Mouse (Mus musculus) hindbrain, embryonic 15.5 days (tissue): Measurements from ENCODE around the gene Ptpn22. TPM values are rescaled to one million over a fixed set of nuclear protein-coding genes. Genes with fewer than 3 reads are reported as not detected.
"Not testable (repeated sequence)": the region's sequence is repeated elsewhere in the genome, so short reads cannot be mapped to it uniquely, and the experiment has no call there.

ENCODE experiments used
- ATAC-seq: fragments of 200-750 bp; cut with Nextera tagmentation; 2 replicates; pipeline ENCODE4 v1.8.0; 2017; ENCODE audit warnings: low read depth, moderate number of reproducible peaks, moderate TSS enrichment; ENCODE audit not compliant: low FRiP score
- H3K27ac ChIP-seq: fragments of 300-500 bp; sonication (generic); replicated peaks from 2 replicates; pipeline ENCODE4 v1.5.1; 2015; ENCODE audit warnings: mild to moderate bottlenecking, inconsistent platforms
- H3K27me3 ChIP-seq: fragments of 300-500 bp; sonication (generic); 2 replicates; pipeline ENCODE4 v1.6.1; 2015; ENCODE audit warnings: control low read depth, inconsistent platforms
- H3K36me3 ChIP-seq: fragments of 300-500 bp; sonication (generic); 2 replicates; pipeline ENCODE4 v1.6.1; 2015; ENCODE audit warnings: control low read depth, inconsistent platforms
- H3K4me1 ChIP-seq: fragments of 300-500 bp; sonication (generic); replicated peaks from 2 replicates; pipeline ENCODE4 v1.6.1; 2015; ENCODE audit warnings: control low read depth, inconsistent platforms
- H3K4me2 ChIP-seq: fragments of 300-500 bp; sonication (generic); 2 replicates; pipeline ENCODE4 v1.6.1; 2015; ENCODE audit warnings: moderate library complexity, mild to moderate bottlenecking, inconsistent platforms
- H3K4me3 ChIP-seq: fragments of 300-500 bp; sonication (generic); 2 replicates; pipeline ENCODE4 v1.5.1; 2015; ENCODE audit warnings: mild to moderate bottlenecking, inconsistent platforms
- H3K9ac ChIP-seq: fragments of 300-500 bp; sonication (generic); 2 replicates; pipeline ENCODE4 v1.6.1; 2015; ENCODE audit warnings: inconsistent platforms
- H3K9me3 ChIP-seq: fragments of 300-500 bp; sonication (generic); 2 replicates; pipeline ENCODE4 v1.6.1; 2016; ENCODE audit warnings: control low read depth, inconsistent platforms
- WGBS: fragments of 180-500 bp; shearing (Covaris S2); methylation state at CpG from one replicate; pipeline ENCODE4 v1.1.7; 2015; 5-methylcytosine and 5-hydroxymethylcytosine counted together
- polyA plus RNA-seq: library from polyadenylated mRNA; unstranded; fragments of >200 nt; fragmentation: Nextera tagmentation; extraction: Ambion mirVana; gene quantifications from 2 replicates; pipeline ENCODE4 v1.2.1, GENCODE M21; 2015

Gene Ptpn22
- polyA plus RNA-seq, 1 experiment from 2014 or later: 0.78 TPM

GRCm38 (mm10) chr3:103839711-103840110 is 19.9 kb upstream of the Ptpn22 start:
- 95% methylated on average over 6 of the region's 6 CpGs for WGBS
- ATAC-seq: no peak

GRCm38 (mm10) chr3:103840195-103840594 is 19.4 kb upstream of the Ptpn22 start:
- not testable (repeated sequence) for H3K4me3 ChIP-seq, H3K36me3 ChIP-seq, H3K9ac ChIP-seq, H3K4me2 ChIP-seq, H3K27me3 ChIP-seq, H3K9me3 ChIP-seq, ATAC-seq, H3K27ac ChIP-seq, H3K4me1 ChIP-seq
- 73% methylated on average over 3 of the region's 3 CpGs for WGBS

More at GRCm38 (mm10) chr3:103839711-103840110, 19.9 kb upstream of the Ptpn22 start:
- Histone ChIP-seq H3K36me3 (no peaks in the 10 kb centered on the region), H3K27ac (no peak overlapping the region), H3K4me3 (no peak overlapping the region), H3K9me3 (no peaks in the 10 kb centered on the region), H3K27me3 (no peaks in the 10 kb centered on the region), H3K4me1 (no peaks in the 10 kb centered on the region), H3K9ac (no peak overlapping the region), H3K4me2 (no peak overlapping the region)

- not testable (repeated sequence) for H3K4me2 ChIP-seq, H3K4me1 ChIP-seq, ATAC-seq, H3K4me3 ChIP-seq, H3K9me3 ChIP-seq, H3K36me3 ChIP-seq, H3K27me3 ChIP-seq, H3K9ac ChIP-seq, H3K27ac ChIP-seq
- WGBS: 86% methylated on average over 7 of the region's 7 CpGs
These were observed 18.6 kb upstream of the Ptpn22 start for GRCm38 (mm10) chr3:103840946-103841345.

DNA sequence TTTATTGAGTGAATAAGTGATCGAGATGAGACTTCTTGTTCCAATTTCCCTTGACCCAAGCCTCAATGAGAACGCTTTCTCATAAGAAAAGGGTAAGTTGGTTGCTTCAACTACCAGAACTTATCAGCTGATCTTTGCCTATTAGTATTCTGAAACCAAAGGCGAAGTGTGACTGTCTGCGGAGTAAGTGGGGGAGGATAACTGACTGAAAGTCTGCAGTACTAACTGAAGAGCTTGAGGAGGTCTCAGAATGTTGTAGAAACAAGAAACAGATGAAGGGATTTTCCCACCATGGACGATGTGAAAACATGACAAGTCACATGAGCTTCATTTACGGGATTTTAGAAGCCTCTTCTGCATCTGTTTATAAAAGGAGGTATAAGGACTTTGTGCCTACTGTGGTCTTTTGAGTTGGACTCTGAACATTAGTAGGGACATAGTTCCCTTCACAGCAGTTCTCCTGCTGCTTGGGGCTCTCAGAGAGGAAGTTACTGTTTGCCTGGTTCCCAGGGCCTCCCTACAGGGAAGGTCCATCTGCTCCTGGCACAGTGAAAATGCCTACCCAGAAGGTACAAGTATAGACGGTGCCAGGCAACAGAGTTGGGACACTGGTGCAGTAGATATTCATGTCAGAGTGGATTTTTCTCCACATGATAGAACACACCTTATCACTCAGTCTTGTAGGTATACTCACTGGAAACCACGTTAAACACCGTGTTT is 8.8 kb upstream of the Ptpn22 start:
- H3K27me3 ChIP-seq: no peaks in the 10 kb centered on the region
- no peak overlapping the region for H3K9ac ChIP-seq
- H3K4me3 ChIP-seq: no peak overlapping the region
- no peaks in the 10 kb centered on the region for H3K4me1 ChIP-seq
- WGBS: 81% methylated on average over 9 of the region's 9 CpGs
- no peak overlapping the region for H3K27ac ChIP-seq
- ATAC-seq: no peak
- no peaks in the 10 kb centered on the region for H3K36me3 ChIP-seq
- H3K9me3 ChIP-seq: no peaks in the 10 kb centered on the region
- H3K4me2 ChIP-seq: no peak overlapping the region

GRCm38 (mm10) chr3:103851481-103851880 is 8.1 kb upstream of the Ptpn22 start:
- Histone ChIP-seq H3K36me3 (no peaks in the 10 kb centered on the region), H3K4me1 (no peaks in the 10 kb centered on the region), H3K9me3 (no peaks in the 10 kb centered on the region), H3K4me2 (no peak overlapping the region), H3K4me3 (no peak overlapping the region), H3K9ac (no peak overlapping the region), H3K27me3 (no peaks in the 10 kb centered on the region), H3K27ac (no peak overlapping the region)
- WGBS: 90% methylated on average over 6 of the region's 6 CpGs
- ATAC-seq: no peak

GRCm38 (mm10) chr3:103851882-103852281 is 7.7 kb upstream of the Ptpn22 start:
- 89% methylated on average over 8 of the region's 8 CpGs for WGBS
- no peak for ATAC-seq
- H3K27me3 ChIP-seq: no peaks in the 10 kb centered on the region
- no peaks in the 10 kb centered on the region for H3K9me3 ChIP-seq
- H3K9ac ChIP-seq: no peak overlapping the region
- H3K4me1 ChIP-seq: no peaks in the 10 kb centered on the region
- H3K4me3 ChIP-seq: no peak overlapping the region
- no peak overlapping the region for H3K27ac ChIP-seq
- H3K4me2 ChIP-seq: no peak overlapping the region
- no peaks in the 10 kb centered on the region for H3K36me3 ChIP-seq

DNA sequence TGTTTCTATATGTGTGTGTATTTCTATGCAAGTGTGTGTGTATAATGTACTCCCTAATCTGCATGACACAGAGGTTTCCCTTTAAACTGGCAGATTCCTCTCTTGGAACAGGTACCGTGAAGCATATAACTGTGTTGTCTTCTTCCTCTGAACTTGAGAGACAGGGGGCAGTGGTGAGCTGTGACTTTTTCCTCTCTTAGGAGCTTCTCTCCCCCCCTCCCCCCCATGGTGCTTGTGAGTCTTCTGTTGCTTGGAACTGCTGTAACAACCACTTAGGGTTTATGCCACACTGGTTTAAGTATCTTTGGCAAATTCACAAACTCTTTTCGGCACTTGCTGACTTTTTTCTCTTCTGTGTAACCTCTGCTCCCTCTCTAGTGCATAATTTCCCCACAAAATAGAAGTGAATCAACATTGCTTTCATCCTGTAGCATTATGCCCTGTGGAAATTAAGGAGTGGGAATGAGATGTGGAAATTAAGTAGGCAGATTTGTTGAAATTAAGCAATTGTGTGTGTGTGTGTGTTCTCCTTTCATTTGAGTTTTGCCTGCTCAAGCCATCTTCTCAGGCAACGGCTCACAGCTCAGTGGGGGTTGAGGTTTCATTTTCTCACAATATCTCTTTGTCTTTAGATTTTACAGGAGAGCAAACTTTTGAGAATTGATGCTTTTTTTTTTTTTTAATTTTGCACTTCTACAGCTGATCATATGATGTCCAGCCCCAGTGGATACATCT is 6.9 kb upstream of the Ptpn22 start:
- WGBS: 62% methylated on average over 3 of the region's 3 CpGs
- Histone ChIP-seq H3K27ac (no peak overlapping the region), H3K9me3 (no peaks in the 10 kb centered on the region), H3K9ac (no peak overlapping the region), H3K4me2 (no peak overlapping the region), H3K4me1 (no peaks in the 10 kb centered on the region), H3K27me3 (no peaks in the 10 kb centered on the region), H3K36me3 (no peaks in the 10 kb centered on the region), H3K4me3 (no peak overlapping the region)
- ATAC-seq: no peak

GRCm38 (mm10) chr3:103853804-103854203 is 5.8 kb upstream of the Ptpn22 start:
- Histone ChIP-seq H3K4me1 (no peaks in the 10 kb centered on the region), H3K4me3 (no peak overlapping the region), H3K4me2 (no peak overlapping the region), H3K27ac (no peak overlapping the region), H3K9me3 (no peaks in the 10 kb centered on the region), H3K9ac (no peak overlapping the region), H3K36me3 (no peaks in the 10 kb centered on the region), H3K27me3 (no peaks in the 10 kb centered on the region)
- no peak for ATAC-seq
- WGBS: 51% methylated on average over 8 of the region's 8 CpGs

- H3K27me3 ChIP-seq: no peaks in the 10 kb centered on the region
- WGBS: 89% methylated on average over 7 of the region's 7 CpGs
- no peak overlapping the region for H3K9ac ChIP-seq
- no peak overlapping the region for H3K27ac ChIP-seq
- H3K9me3 ChIP-seq: no peaks in the 10 kb centered on the region
- ATAC-seq: no peak
- H3K4me3 ChIP-seq: no peak overlapping the region
- H3K4me1 ChIP-seq: no peaks in the 10 kb centered on the region
- no peaks in the 10 kb centered on the region for H3K36me3 ChIP-seq
- no peak overlapping the region for H3K4me2 ChIP-seq
These were observed 2.4 kb upstream of the Ptpn22 start for GRCm38 (mm10) chr3:103857036-103857805.

- ATAC-seq: no peak
- H3K4me2 ChIP-seq: no peak overlapping the region
- WGBS: 91% methylated on average over 6 of the region's 6 CpGs
These were observed 1.5 kb upstream of the Ptpn22 start for GRCm38 (mm10) chr3:103857977-103858563.

GRCm38 (mm10) chr3:103859851-103860391 is 326 bp downstream of the Ptpn22 start:
- WGBS: 68% methylated on average over 6 of the region's 6 CpGs
- no peaks in the 10 kb centered on the region for H3K27me3 ChIP-seq
- ATAC-seq: no peak

More at GRCm38 (mm10) chr3:103857977-103858563, 1.5 kb upstream of the Ptpn22 start:
- Histone ChIP-seq H3K4me3 (no peak overlapping the region), H3K9ac (no peak overlapping the region), H3K27me3 (no peaks in the 10 kb centered on the region), H3K4me1 (no peaks in the 10 kb centered on the region), H3K36me3 (no peaks in the 10 kb centered on the region), H3K27ac (no peak overlapping the region), H3K9me3 (no peaks in the 10 kb centered on the region)

More at GRCm38 (mm10) chr3:103859851-103860391, 326 bp downstream of the Ptpn22 start:
- Histone ChIP-seq H3K27ac (no peak overlapping the region), H3K36me3 (no peaks in the 10 kb centered on the region), H3K9me3 (no peaks in the 10 kb centered on the region), H3K4me1 (no peaks in the 10 kb centered on the region), H3K9ac (no peak overlapping the region), H3K4me2 (no peak overlapping the region), H3K4me3 (no peak overlapping the region)
